Mouse (Mus musculus): ENCODE results near the gene Brca1. TPM values are rescaled to one million over a fixed set of nuclear protein-coding genes. Genes with fewer than 3 reads are reported as not detected.

Gene Brca1
- polyA plus RNA-seq (2014; fragmentation: Illumina TruSeq; extraction: RNeasy Lipid Tissue Mini Kit (QIAGEN cat#74804); ENCODE audit: low read depth, low replicate concordance): not detected

GRCm38 (mm10) chr11:101551751-101552475, at the start of gene Brca1, which contains the start of gene Nbr1:
Brca1 (minus strand) TSS chr11:101551955.
Nbr1 (plus strand) TSS chr11:101552149.

GRCm38 (mm10) chr11:101599156-101599555, 47.4 kb upstream of the Brca1 start, which contains the start of gene Gm11634:
Gm11634 (minus strand) TSS chr11:101599256.

GRCm38 (mm10) chr11:101582054-101583035, 30.6 kb upstream of the Brca1 start, which contains the start of gene Tmem106a:
Tmem106a (plus strand) TSS chr11:101582242.

GRCm38 (mm10) chr11:101465869-101466551, 85.7 kb downstream of the Brca1 start, which contains the start of gene Vat1:
Vat1 (minus strand) TSS chr11:101466230.

GRCm38 (mm10) chr11:101464211-101465100, 87.3 kb downstream of the Brca1 start, which contains the start of gene Rnd2:
Rnd2 (plus strand) TSS chr11:101464999.

GRCm38 (mm10) chr11:101448274-101448746, 103.4 kb downstream of the Brca1 start, which contains the start of gene Ifi35:
Ifi35 (plus strand) TSS chr11:101448407.

GRCm38 (mm10) chr11:101442127-101442693, 109.5 kb downstream of the Brca1 start, which contains the start of gene Rpl27:
Rpl27 (plus strand) TSS chr11:101442298.

Other genes starting within 250 kb of the Brca1 start
- 86.4 TPM for gene Becn1, start 249.7 kb downstream of the Brca1 start, polyA plus RNA-seq (2014; fragmentation: Illumina TruSeq; extraction: RNeasy Lipid Tissue Mini Kit (QIAGEN cat#74804); ENCODE audit: low read depth, low replicate concordance)
- 58.9 TPM for gene Psme3, start 235.7 kb downstream of the Brca1 start, polyA plus RNA-seq (2014; fragmentation: Illumina TruSeq; extraction: RNeasy Lipid Tissue Mini Kit (QIAGEN cat#74804); ENCODE audit: low read depth, low replicate concordance)
- gene Aoc2, start 226.9 kb downstream of the Brca1 start, polyA plus RNA-seq (2014; fragmentation: Illumina TruSeq; extraction: RNeasy Lipid Tissue Mini Kit (QIAGEN cat#74804); ENCODE audit: low read depth, low replicate concordance): 2.0 TPM
- 10.5 TPM for gene Aoc3, start 221.3 kb downstream of the Brca1 start, polyA plus RNA-seq (2014; fragmentation: Illumina TruSeq; extraction: RNeasy Lipid Tissue Mini Kit (QIAGEN cat#74804); ENCODE audit: low read depth, low replicate concordance)
- gene G6pc, start 184.4 kb downstream of the Brca1 start, polyA plus RNA-seq (2014; fragmentation: Illumina TruSeq; extraction: RNeasy Lipid Tissue Mini Kit (QIAGEN cat#74804); ENCODE audit: low read depth, low replicate concordance): 0.24 TPM
- gene Aarsd1, start 134.3 kb downstream of the Brca1 start, polyA plus RNA-seq (2014; fragmentation: Illumina TruSeq; extraction: RNeasy Lipid Tissue Mini Kit (QIAGEN cat#74804); ENCODE audit: low read depth, low replicate concordance): 46.6 TPM
- 2.9 TPM for gene Gm27029, start 127.2 kb downstream of the Brca1 start, polyA plus RNA-seq (2014; fragmentation: Illumina TruSeq; extraction: RNeasy Lipid Tissue Mini Kit (QIAGEN cat#74804); ENCODE audit: low read depth, low replicate concordance)
- 9.5 TPM for gene Rundc1, start 126.9 kb downstream of the Brca1 start, polyA plus RNA-seq (2014; fragmentation: Illumina TruSeq; extraction: RNeasy Lipid Tissue Mini Kit (QIAGEN cat#74804); ENCODE audit: low read depth, low replicate concordance)
- 71.9 TPM for gene Ptges3l, start 126.6 kb downstream of the Brca1 start, polyA plus RNA-seq (2014; fragmentation: Illumina TruSeq; extraction: RNeasy Lipid Tissue Mini Kit (QIAGEN cat#74804); ENCODE audit: low read depth, low replicate concordance)
- gene Rpl27, start 109.7 kb downstream of the Brca1 start, polyA plus RNA-seq (2014; fragmentation: Illumina TruSeq; extraction: RNeasy Lipid Tissue Mini Kit (QIAGEN cat#74804); ENCODE audit: low read depth, low replicate concordance): 319 TPM
- 28.4 TPM for gene Ifi35, start 103.5 kb downstream of the Brca1 start, polyA plus RNA-seq (2014; fragmentation: Illumina TruSeq; extraction: RNeasy Lipid Tissue Mini Kit (QIAGEN cat#74804); ENCODE audit: low read depth, low replicate concordance)
- gene Rnd2, start 87.0 kb downstream of the Brca1 start, polyA plus RNA-seq (2014; fragmentation: Illumina TruSeq; extraction: RNeasy Lipid Tissue Mini Kit (QIAGEN cat#74804); ENCODE audit: low read depth, low replicate concordance): 7.1 TPM
- 21.1 TPM for gene Vat1, start 85.7 kb downstream of the Brca1 start, polyA plus RNA-seq (2014; fragmentation: Illumina TruSeq; extraction: RNeasy Lipid Tissue Mini Kit (QIAGEN cat#74804); ENCODE audit: low read depth, low replicate concordance)
- gene Nbr1, start 194 bp upstream of the Brca1 start, polyA plus RNA-seq (2014; fragmentation: Illumina TruSeq; extraction: RNeasy Lipid Tissue Mini Kit (QIAGEN cat#74804); ENCODE audit: low read depth, low replicate concordance): 100.0 TPM
- 4.6 TPM for gene Tmem106a, start 30.3 kb upstream of the Brca1 start, polyA plus RNA-seq (2014; fragmentation: Illumina TruSeq; extraction: RNeasy Lipid Tissue Mini Kit (QIAGEN cat#74804); ENCODE audit: low read depth, low replicate concordance)
- not detected for gene Gm11634, start 47.3 kb upstream of the Brca1 start, polyA plus RNA-seq (2014; fragmentation: Illumina TruSeq; extraction: RNeasy Lipid Tissue Mini Kit (QIAGEN cat#74804); ENCODE audit: low read depth, low replicate concordance)
- gene Rdm1, start 75.2 kb upstream of the Brca1 start, polyA plus RNA-seq (2014; fragmentation: Illumina TruSeq; extraction: RNeasy Lipid Tissue Mini Kit (QIAGEN cat#74804); ENCODE audit: low read depth, low replicate concordance): 54.8 TPM
- gene Arl4d, start 113.6 kb upstream of the Brca1 start, polyA plus RNA-seq (2014; fragmentation: Illumina TruSeq; extraction: RNeasy Lipid Tissue Mini Kit (QIAGEN cat#74804); ENCODE audit: low read depth, low replicate concordance): 21.8 TPM
- gene Dhx8, start 181.0 kb upstream of the Brca1 start, polyA plus RNA-seq (2014; fragmentation: Illumina TruSeq; extraction: RNeasy Lipid Tissue Mini Kit (QIAGEN cat#74804); ENCODE audit: low read depth, low replicate concordance): 12.0 TPM
- 0.47 TPM for gene Etv4, start 233.4 kb upstream of the Brca1 start, polyA plus RNA-seq (2014; fragmentation: Illumina TruSeq; extraction: RNeasy Lipid Tissue Mini Kit (QIAGEN cat#74804); ENCODE audit: low read depth, low replicate concordance)

All from heart, adult 10 weeks (tissue).